Mouse (Mus musculus): ENCODE measurements around the gene Asrgl1. TPM values are rescaled to one million over a fixed set of nuclear protein-coding genes. Genes with fewer than 3 reads are reported as not detected.
"Not testable (repeated sequence)": the region's sequence is repeated elsewhere in the genome, so short reads cannot be mapped to it uniquely, and the experiment has no call there.

The Asrgl1 gene
- polyA plus RNA-seq (2012; rRNA removed): 5.9 and 8.8 TPM in 2 replicates

GRCm38 (mm10) chr19:9135512-9136331 lies at the start of gene Asrgl1:
Gene Asrgl1, minus strand, starts transcription at chr19:9135636.
- WGBS: 9% methylated on average over 31 of the region's 31 CpGs
- peak within 1 kb of the TSS; percentile 68 for H3K4me3 ChIP-seq (ENCODE audit: control insufficient read depth, insufficient read depth, low read length)
- H3K27ac ChIP-seq (ENCODE audit: control insufficient read depth, insufficient read depth, low read length): peak within 1 kb of the TSS; percentile 36; the same call in 1 of the 2 replicates
- TF ChIP-seq POLR2A (IDR thresholded peaks at IDR 0.05; ENCODE audit: control insufficient read depth, extremely low read depth, insufficient read depth, low read length, poor library complexity) (peak; percentile 91), CTCF (IDR thresholded peaks at IDR 0.05; ENCODE audit: borderline replicate concordance, control insufficient read depth, extremely low read depth, insufficient read depth, low read length, poor library complexity) (no peak)
- H3K36me3 ChIP-seq (ENCODE audit: control insufficient read depth, insufficient read depth, low read length): no peaks in the 10 kb centered on the region
- peaks cover 5% of the 10 kb centered on the region; the same call in 1 of the 2 replicates for H3K4me1 ChIP-seq (replicated peaks; ENCODE audit: control insufficient read depth, insufficient read depth, low read length)
- H3K27me3 ChIP-seq (ENCODE audit: control insufficient read depth, insufficient read depth, low read length): no peaks in the 10 kb centered on the region
- peak; percentile 94 for DNase-seq

- Histone ChIP-seq H3K36me3 (ENCODE audit: control insufficient read depth, insufficient read depth, low read length) (no peaks in the 10 kb centered on the region), H3K27me3 (ENCODE audit: control insufficient read depth, insufficient read depth, low read length) (no peaks in the 10 kb centered on the region), H3K4me3 (ENCODE audit: control insufficient read depth, insufficient read depth, low read length) (no peak overlapping the region), H3K4me1 (replicated peaks; ENCODE audit: control insufficient read depth, insufficient read depth, low read length) (no peaks in the 10 kb centered on the region), H3K27ac (ENCODE audit: control insufficient read depth, insufficient read depth, low read length) (no peak overlapping the region)
- no peak for TF ChIP-seq CTCF (IDR thresholded peaks at IDR 0.05; ENCODE audit: borderline replicate concordance, control insufficient read depth, extremely low read depth, insufficient read depth, low read length, poor library complexity)
- no peak for TF ChIP-seq POLR2A (IDR thresholded peaks at IDR 0.05; ENCODE audit: control insufficient read depth, extremely low read depth, insufficient read depth, low read length, poor library complexity)
- WGBS: 82% methylated on average over 4 of the region's 4 CpGs
- DNase-seq: no peak
These were observed 10.8 kb upstream of the Asrgl1 start for GRCm38 (mm10) chr19:9146214-9146613.

- TF ChIP-seq CTCF (IDR thresholded peaks at IDR 0.05; ENCODE audit: borderline replicate concordance, control insufficient read depth, extremely low read depth, insufficient read depth, low read length, poor library complexity): no peak
- TF ChIP-seq POLR2A (IDR thresholded peaks at IDR 0.05; ENCODE audit: control insufficient read depth, extremely low read depth, insufficient read depth, low read length, poor library complexity): no peak
- Histone ChIP-seq H3K27me3 (ENCODE audit: control insufficient read depth, insufficient read depth, low read length) (no peaks in the 10 kb centered on the region), H3K4me1 (replicated peaks; ENCODE audit: control insufficient read depth, insufficient read depth, low read length) (no peaks in the 10 kb centered on the region), H3K27ac (ENCODE audit: control insufficient read depth, insufficient read depth, low read length) (no peak overlapping the region), H3K36me3 (ENCODE audit: control insufficient read depth, insufficient read depth, low read length) (no peaks in the 10 kb centered on the region), H3K4me3 (ENCODE audit: control insufficient read depth, insufficient read depth, low read length) (no peak overlapping the region)
- DNase-seq: no peak
These were observed 8.2 kb upstream of the Asrgl1 start for GRCm38 (mm10) chr19:9143639-9144125.

GRCm38 (mm10) chr19:9143230-9143629 lies 7.8 kb upstream of the Asrgl1 start:
- WGBS: 96% methylated on average over 2 of the region's 2 CpGs
- no peak for DNase-seq

GRCm38 (mm10) chr19:9140361-9140760 lies 4.9 kb upstream of the Asrgl1 start:
- H3K36me3 ChIP-seq (ENCODE audit: control insufficient read depth, insufficient read depth, low read length); DNase-seq; H3K4me3 ChIP-seq (ENCODE audit: control insufficient read depth, insufficient read depth, low read length); H3K27ac ChIP-seq (ENCODE audit: control insufficient read depth, insufficient read depth, low read length); H3K4me1 ChIP-seq (replicated peaks; ENCODE audit: control insufficient read depth, insufficient read depth, low read length); H3K27me3 ChIP-seq (ENCODE audit: control insufficient read depth, insufficient read depth, low read length): not testable (repeated sequence)
- WGBS: 98% methylated on average over 1 of the region's 1 CpGs

More at GRCm38 (mm10) chr19:9143230-9143629, 7.8 kb upstream of the Asrgl1 start:
- Histone ChIP-seq H3K27ac (ENCODE audit: control insufficient read depth, insufficient read depth, low read length) (no peak overlapping the region), H3K36me3 (ENCODE audit: control insufficient read depth, insufficient read depth, low read length) (no peaks in the 10 kb centered on the region), H3K27me3 (ENCODE audit: control insufficient read depth, insufficient read depth, low read length) (no peaks in the 10 kb centered on the region), H3K4me3 (ENCODE audit: control insufficient read depth, insufficient read depth, low read length) (no peak overlapping the region), H3K4me1 (replicated peaks; ENCODE audit: control insufficient read depth, insufficient read depth, low read length) (no peaks in the 10 kb centered on the region)
- no peak for TF ChIP-seq CTCF (IDR thresholded peaks at IDR 0.05; ENCODE audit: borderline replicate concordance, control insufficient read depth, extremely low read depth, insufficient read depth, low read length, poor library complexity)
- no peak for TF ChIP-seq POLR2A (IDR thresholded peaks at IDR 0.05; ENCODE audit: control insufficient read depth, extremely low read depth, insufficient read depth, low read length, poor library complexity)

GRCm38 (mm10) chr19:9137159-9137558 lies 1.7 kb upstream of the Asrgl1 start:
- Histone ChIP-seq H3K27me3 (ENCODE audit: control insufficient read depth, insufficient read depth, low read length) (no peaks in the 10 kb centered on the region), H3K4me3 (ENCODE audit: control insufficient read depth, insufficient read depth, low read length) (no peak overlapping the region), H3K36me3 (ENCODE audit: control insufficient read depth, insufficient read depth, low read length) (no peaks in the 10 kb centered on the region), H3K27ac (ENCODE audit: control insufficient read depth, insufficient read depth, low read length) (no peak overlapping the region), H3K4me1 (replicated peaks; ENCODE audit: control insufficient read depth, insufficient read depth, low read length) (peaks cover 5% of the 10 kb centered on the region; the same call in 1 of the 2 replicates)
- DNase-seq: no peak
- WGBS: 94% methylated on average over 1 of the region's 1 CpGs
- no peak for TF ChIP-seq POLR2A (IDR thresholded peaks at IDR 0.05; ENCODE audit: control insufficient read depth, extremely low read depth, insufficient read depth, low read length, poor library complexity)
- TF ChIP-seq CTCF (IDR thresholded peaks at IDR 0.05; ENCODE audit: borderline replicate concordance, control insufficient read depth, extremely low read depth, insufficient read depth, low read length, poor library complexity): no peak
